Mouse (Mus musculus): ENCODE measurements at regions not wholly inside any gene's neighbourhood (a gene's known extent, or its start where the extent isn't known, plus 50 kb on each side); places are given as distances from the start of the nearest gene placed in this dataset.
A peak's percentile ranks its signal among the peaks of the same experiment; 100 is the strongest.

GRCm38 (mm10) chr13:110897621-110898020, 357.2 kb upstream of the Actbl2 start:
- DNase-seq (ENCODE audit: low spot score), result peak; percentile 12

- peak; percentile 90 for DNase-seq (ENCODE audit: low spot score)
These were observed 351.7 kb upstream of the Actbl2 start for GRCm38 (mm10) chr13:110902994-110903644.

- peak; percentile 59 for DNase-seq (ENCODE audit: low spot score)
These were observed 347.4 kb upstream of the Actbl2 start for GRCm38 (mm10) chr13:110907319-110907955.

- no peak for DNase-seq (ENCODE audit: low spot score)
These were observed 342.9 kb upstream of the Actbl2 start for GRCm38 (mm10) chr13:110911866-110912265.

GRCm38 (mm10) chr13:110913177-110913576, 341.6 kb upstream of the Actbl2 start:
- DNase-seq (ENCODE audit: low spot score), result no peak

GRCm38 (mm10) chr13:110913687-110914086, 341.1 kb upstream of the Actbl2 start:
- no peak for DNase-seq (ENCODE audit: low spot score)

- no peak for DNase-seq (ENCODE audit: low spot score)
These were observed 339.7 kb upstream of the Actbl2 start for GRCm38 (mm10) chr13:110915161-110915560.

- no peak for DNase-seq (ENCODE audit: low spot score)
These were observed 330.9 kb upstream of the Actbl2 start for GRCm38 (mm10) chr13:110923936-110924335.

- DNase-seq (ENCODE audit: low spot score), result no peak
These were observed 329.9 kb upstream of the Actbl2 start for GRCm38 (mm10) chr13:110924897-110925296.

- DNase-seq (ENCODE audit: low spot score), result no peak
These were observed 326.7 kb upstream of the Actbl2 start for GRCm38 (mm10) chr13:110928143-110928542.

- DNase-seq (ENCODE audit: low spot score), result no peak
These were observed 325.9 kb upstream of the Actbl2 start for GRCm38 (mm10) chr13:110928894-110929293.

GRCm38 (mm10) chr13:110929579-110929978, 325.2 kb upstream of the Actbl2 start:
- DNase-seq (ENCODE audit: low spot score), result peak; percentile 45

GRCm38 (mm10) chr13:110941587-110941986, 313.2 kb upstream of the Actbl2 start:
- no peak for DNase-seq (ENCODE audit: low spot score)

- DNase-seq (ENCODE audit: low spot score), result no peak
These were observed 311.7 kb upstream of the Actbl2 start for GRCm38 (mm10) chr13:110942986-110943644.

GRCm38 (mm10) chr13:110944061-110944460, 310.8 kb upstream of the Actbl2 start:
- DNase-seq (ENCODE audit: low spot score), result no peak

- no peak for DNase-seq (ENCODE audit: low spot score)
These were observed 310.1 kb upstream of the Actbl2 start for GRCm38 (mm10) chr13:110944683-110945082.

- DNase-seq (ENCODE audit: low spot score), result no peak
These were observed 294.6 kb upstream of the Actbl2 start for GRCm38 (mm10) chr13:110960212-110960611.

- no peak for DNase-seq (ENCODE audit: low spot score)
These were observed 287.7 kb upstream of the Actbl2 start for GRCm38 (mm10) chr13:110967109-110967508.

GRCm38 (mm10) chr13:110967626-110968506, 286.9 kb upstream of the Actbl2 start:
- peak; percentile 88 for DNase-seq (ENCODE audit: low spot score)

GRCm38 (mm10) chr13:110968507-110968905, 286.3 kb upstream of the Actbl2 start:
- no peak for DNase-seq (ENCODE audit: low spot score)

GRCm38 (mm10) chr13:110977379-110977778, 277.4 kb upstream of the Actbl2 start:
- no peak for DNase-seq (ENCODE audit: low spot score)

GRCm38 (mm10) chr13:110978022-110978421, 276.8 kb upstream of the Actbl2 start:
- peak; percentile 8 for DNase-seq (ENCODE audit: low spot score)

Data from lung, postnatal 25 days (tissue).